8 mouse cellular contexts compared by ENCODE assay signal in genomic region chr8:3330662-3331061, GRCm38 (mm10). TPM values are rescaled to one million over a fixed set of nuclear protein-coding genes. Genes with fewer than 3 reads are reported as not detected.
DNase-seq lines count a peak whose midpoint lies in the region; ATAC-seq lines count a peak whose summit lies in the region.

No protein-coding gene starts in this region.

- 49% methylated on average over 6 of the region's 6 CpGs for WGBS in intestine, embryonic 14.5 days
- 45% methylated on average over 6 of the region's 6 CpGs for WGBS in intestine, embryonic 15.5 days
- 51% methylated on average over 6 of the region's 6 CpGs for WGBS in embryonic facial prominence, embryonic 10.5 days

- H3K9me3 ChIP-seq in intestine, embryonic 14.5 days (ENCODE audit: control insufficient read depth, low read length): no peaks in the 10 kb centered on the region
- H3K9me3 ChIP-seq in intestine, embryonic 15.5 days: no peaks in the 10 kb centered on the region
- no peaks in the 10 kb centered on the region for H3K9me3 ChIP-seq in embryonic facial prominence, embryonic 10.5 days

- no peak overlapping the region for H3K4me2 ChIP-seq in intestine, embryonic 14.5 days (ENCODE audit: low read length)
- H3K4me2 ChIP-seq in intestine, embryonic 15.5 days (replicated peaks): no peak overlapping the region

- DNase-seq in intestine, embryonic 14.5 days (ENCODE audit: low spot score): peak; percentile 59
- DNase-seq in CD4-positive helper T cell, adult 2 months (ENCODE audit: low read depth, low spot score): peak; percentile 68
- peak; percentile 33 for DNase-seq in WW6 (ENCODE audit: low read depth, low spot score)
- peak; percentile 40 for DNase-seq in embryonic facial prominence, embryonic 10.5 days (ENCODE audit: low spot score)
- DNase-seq in kidney, postnatal 10 days: peak; percentile 69
- DNase-seq in lung, postnatal 25 days (ENCODE audit: low spot score): peak; percentile 55
- no peak for DNase-seq in yolk sac, embryonic 10.5 days (ENCODE audit: low spot score)

- H3K36me3 ChIP-seq in intestine, embryonic 14.5 days (ENCODE audit: control insufficient read depth, insufficient read depth, low read length): no peaks in the 10 kb centered on the region
- no peaks in the 10 kb centered on the region for H3K36me3 ChIP-seq in intestine, embryonic 15.5 days
- H3K36me3 ChIP-seq in embryonic facial prominence, embryonic 10.5 days (replicated peaks): no peaks in the 10 kb centered on the region

- H3K4me1 ChIP-seq in intestine, embryonic 14.5 days (replicated peaks; ENCODE audit: control insufficient read depth, insufficient read depth, low read length): no peaks in the 10 kb centered on the region
- H3K4me1 ChIP-seq in intestine, embryonic 15.5 days (replicated peaks): no peaks in the 10 kb centered on the region
- no peaks in the 10 kb centered on the region for H3K4me1 ChIP-seq in embryonic facial prominence, embryonic 10.5 days

- no peak overlapping the region for H3K4me3 ChIP-seq in intestine, embryonic 14.5 days (ENCODE audit: low read depth, low read length)
- no peak overlapping the region for H3K4me3 ChIP-seq in intestine, embryonic 15.5 days (replicated peaks)
- no peak overlapping the region for H3K4me3 ChIP-seq in embryonic facial prominence, embryonic 10.5 days

- H3K9ac ChIP-seq in intestine, embryonic 14.5 days (ENCODE audit: low read length): no peak overlapping the region
- no peak overlapping the region for H3K9ac ChIP-seq in intestine, embryonic 15.5 days

- H3K27me3 ChIP-seq in intestine, embryonic 14.5 days (replicated peaks; ENCODE audit: control insufficient read depth, insufficient read depth, low read length): no peaks in the 10 kb centered on the region
- no peaks in the 10 kb centered on the region for H3K27me3 ChIP-seq in intestine, embryonic 15.5 days (replicated peaks)
- no peaks in the 10 kb centered on the region for H3K27me3 ChIP-seq in embryonic facial prominence, embryonic 10.5 days (replicated peaks; ENCODE audit: low read depth, poor library complexity, severe bottlenecking)

- H3K27ac ChIP-seq in intestine, embryonic 14.5 days (ENCODE audit: low read depth): no peak overlapping the region
- H3K27ac ChIP-seq in intestine, embryonic 15.5 days: no peak overlapping the region
- H3K27ac ChIP-seq in embryonic facial prominence, embryonic 10.5 days (replicated peaks): no peak overlapping the region

- no peak for ATAC-seq in intestine, embryonic 14.5 days (replicated peaks; ENCODE audit: low FRiP score, low TSS enrichment, low read depth)
- ATAC-seq in intestine, embryonic 15.5 days: no peak

RNA-seq across cellular contexts. Expression of gene A430078G23Rik, which starts 22.6 kb away (rescaled TPM):
- 0.34 TPM in 1 of 2 replicates, not detected in the other for polyA plus RNA-seq in intestine, embryonic 14.5 days (2014; fragmentation: Nextera tagmentation; extraction: Ambion mirVana)
- 0.19 and 0.21 TPM in 2 replicates for polyA plus RNA-seq in intestine, embryonic 15.5 days (2015; fragmentation: Nextera tagmentation; extraction: Ambion mirVana)
- polyA plus RNA-seq in embryonic facial prominence, embryonic 10.5 days (2016; fragmentation: Nextera tagmentation; extraction: Ambion mirVana): 0.14 TPM in 1 of 2 replicates, not detected in the other

RNA-seq across cellular contexts. Expression of gene Insr, which starts 51.2 kb away (rescaled TPM):
- 37.6 and 41.0 TPM in 2 replicates for polyA plus RNA-seq in intestine, embryonic 14.5 days (2014; fragmentation: Nextera tagmentation; extraction: Ambion mirVana)
- polyA plus RNA-seq in intestine, embryonic 15.5 days (2015; fragmentation: Nextera tagmentation; extraction: Ambion mirVana): 31.8 and 38.6 TPM in 2 replicates
- 24.3 and 26.1 TPM in 2 replicates for polyA plus RNA-seq in embryonic facial prominence, embryonic 10.5 days (2016; fragmentation: Nextera tagmentation; extraction: Ambion mirVana)
